Mouse (Mus musculus): ENCODE measurements at regions not wholly inside any gene's neighbourhood (a gene's known extent, or its start where the extent isn't known, plus 50 kb on each side); places are given as distances from the start of the nearest gene placed in this dataset.

- no peak for DNase-seq (ENCODE audit: low spot score)
Measured at GRCm38 (mm10) chr13:43852888-43853287, 68.3 kb downstream of the Cd83 start.

- no peak for DNase-seq (ENCODE audit: low spot score)
Measured at GRCm38 (mm10) chr13:43854973-43855372, 70.4 kb downstream of the Cd83 start.

- no peak for DNase-seq (ENCODE audit: low spot score)
Measured at GRCm38 (mm10) chr13:43860932-43861331, 76.4 kb downstream of the Cd83 start.

GRCm38 (mm10) chr13:43861424-43861823, 76.8 kb downstream of the Cd83 start:
- DNase-seq (ENCODE audit: low spot score): no peak

GRCm38 (mm10) chr13:43862056-43862455, 77.5 kb downstream of the Cd83 start:
- DNase-seq (ENCODE audit: low spot score): no peak

GRCm38 (mm10) chr13:43862586-43862985, 78.0 kb downstream of the Cd83 start:
- DNase-seq (ENCODE audit: low spot score): no peak

GRCm38 (mm10) chr13:43863581-43864100, 79.1 kb downstream of the Cd83 start:
- no peak for DNase-seq (ENCODE audit: low spot score)

GRCm38 (mm10) chr13:43864153-43864861, 79.7 kb downstream of the Cd83 start:
- DNase-seq (ENCODE audit: low spot score): peak; percentile 64

- DNase-seq (ENCODE audit: low spot score): no peak
Measured at GRCm38 (mm10) chr13:43865036-43865435, 80.5 kb downstream of the Cd83 start.

GRCm38 (mm10) chr13:43875895-43876294, 91.3 kb downstream of the Cd83 start:
- DNase-seq (ENCODE audit: low spot score): no peak

GRCm38 (mm10) chr13:43887284-43887683, 102.7 kb downstream of the Cd83 start:
- DNase-seq (ENCODE audit: low spot score): no peak

- no peak for DNase-seq (ENCODE audit: low spot score)
Measured at GRCm38 (mm10) chr13:43891928-43892327, 107.4 kb downstream of the Cd83 start.

GRCm38 (mm10) chr13:43895990-43896389, 111.4 kb downstream of the Cd83 start:
- DNase-seq (ENCODE audit: low spot score): no peak

- DNase-seq (ENCODE audit: low spot score): no peak
Measured at GRCm38 (mm10) chr13:43897046-43897445, 112.5 kb downstream of the Cd83 start.

- no peak for DNase-seq (ENCODE audit: low spot score)
Measured at GRCm38 (mm10) chr13:43898555-43899258, 114.1 kb downstream of the Cd83 start.

GRCm38 (mm10) chr13:43900115-43900514, 115.5 kb downstream of the Cd83 start:
- no peak for DNase-seq (ENCODE audit: low spot score)

GRCm38 (mm10) chr13:43900758-43901157, 116.2 kb downstream of the Cd83 start:
- no peak for DNase-seq (ENCODE audit: low spot score)

GRCm38 (mm10) chr13:43903391-43903790, 118.8 kb downstream of the Cd83 start:
- DNase-seq (ENCODE audit: low spot score): peak; percentile 10

- DNase-seq (ENCODE audit: low spot score): no peak
Measured at GRCm38 (mm10) chr13:43904291-43904690, 119.7 kb downstream of the Cd83 start.

- no peak for DNase-seq (ENCODE audit: low spot score)
Measured at GRCm38 (mm10) chr13:43906241-43906640, 121.7 kb downstream of the Cd83 start.

- no peak for DNase-seq (ENCODE audit: low spot score)
Measured at GRCm38 (mm10) chr13:43907425-43907824, 122.8 kb downstream of the Cd83 start.

- DNase-seq (ENCODE audit: low spot score): no peak
Measured at GRCm38 (mm10) chr13:43908041-43908644, 123.6 kb downstream of the Cd83 start.

GRCm38 (mm10) chr13:43909933-43910332, 125.4 kb downstream of the Cd83 start:
- DNase-seq (ENCODE audit: low spot score): peak; percentile 5
